In genomic region chr6:107530621-107531285, GRCm38 (mm10) we compare ENCODE assay signal across 8 mouse cellular contexts. TPM values are rescaled to one million over a fixed set of nuclear protein-coding genes. Genes with fewer than 3 reads are reported as not detected.
DNase-seq lines count a peak whose midpoint lies in the region; ATAC-seq lines count a peak whose summit lies in the region.

No protein-coding gene starts in this region.

- peaks cover 14% of the 10 kb centered on the region for H3K27me3 ChIP-seq in lung, embryonic 16.5 days (ENCODE audit: control insufficient read depth, insufficient read depth, low read depth, low read length)
- no peaks in the 10 kb centered on the region; the same call in 1 of the 2 replicates for H3K27me3 ChIP-seq in hindbrain, embryonic 10.5 days (ENCODE audit: insufficient read depth, poor library complexity, severe bottlenecking)
- no peaks in the 10 kb centered on the region for H3K27me3 ChIP-seq in midbrain, embryonic 13.5 days

- WGBS in lung, embryonic 16.5 days = 3% methylated on average over 15 of the region's 15 CpGs
- 1% methylated on average over 15 of the region's 15 CpGs for WGBS in hindbrain, embryonic 10.5 days
- WGBS in midbrain, embryonic 13.5 days = under 1% methylated on average over 15 of the region's 15 CpGs

- DNase-seq in lung, postnatal 25 days (ENCODE audit: low spot score) = no peak
- DNase-seq in cerebellum, postnatal 10 days = peak; percentile 66 to 69
- peak; percentile 60 for DNase-seq in hindbrain, embryonic 10.5 days (ENCODE audit: low spot score)
- DNase-seq in frontal cortex, postnatal 36 days (ENCODE audit: low spot score in 2 of 2) = no peak
- no peak for DNase-seq in left cerebral cortex, adult 11 months (ENCODE audit: low spot score)
- no peak for DNase-seq in gastrocnemius, postnatal 25 days

- H3K36me3 ChIP-seq in lung, embryonic 16.5 days (ENCODE audit: control insufficient read depth, insufficient read depth, low read length) = no peaks in the 10 kb centered on the region
- no peaks in the 10 kb centered on the region for H3K36me3 ChIP-seq in hindbrain, embryonic 10.5 days
- H3K36me3 ChIP-seq in midbrain, embryonic 13.5 days = no peaks in the 10 kb centered on the region

- peak overlapping the region; percentile 59 for H3K9ac ChIP-seq in lung, embryonic 16.5 days (ENCODE audit: low read length)
- H3K9ac ChIP-seq in midbrain, embryonic 13.5 days (replicated peaks) = peak overlapping the region; percentile 93

- H3K27ac ChIP-seq in lung, embryonic 16.5 days (ENCODE audit: low read length) = no peak overlapping the region
- H3K27ac ChIP-seq in hindbrain, embryonic 10.5 days = peak overlapping the region; percentile 95
- H3K27ac ChIP-seq in midbrain, embryonic 13.5 days = peak overlapping the region; percentile 94

- no peak for ATAC-seq in lung, embryonic 16.5 days (ENCODE audit: low read depth)
- ATAC-seq in midbrain, embryonic 13.5 days = peak; percentile 15; the same call in 1 of the 2 replicates

- H3K4me2 ChIP-seq in lung, embryonic 16.5 days (ENCODE audit: low read depth, low read length) = peak overlapping the region; percentile 97
- peak overlapping the region; percentile 61 for H3K4me2 ChIP-seq in midbrain, embryonic 13.5 days (replicated peaks)

- H3K9me3 ChIP-seq in lung, embryonic 16.5 days (ENCODE audit: control insufficient read depth, low read length) = no peaks in the 10 kb centered on the region
- H3K9me3 ChIP-seq in hindbrain, embryonic 10.5 days = no peaks in the 10 kb centered on the region
- no peaks in the 10 kb centered on the region for H3K9me3 ChIP-seq in midbrain, embryonic 13.5 days

- peak overlapping the region; percentile 62 for H3K4me3 ChIP-seq in lung, embryonic 16.5 days (ENCODE audit: low read length)
- peak overlapping the region; percentile 86 for H3K4me3 ChIP-seq in hindbrain, embryonic 10.5 days
- H3K4me3 ChIP-seq in midbrain, embryonic 13.5 days (replicated peaks) = peak overlapping the region; percentile 92

- H3K4me1 ChIP-seq in lung, embryonic 16.5 days (replicated peaks; ENCODE audit: control insufficient read depth, insufficient read depth, low read length) = peaks cover 2% of the 10 kb centered on the region; the same call in 1 of the 2 replicates
- peaks cover 51% of the 10 kb centered on the region for H3K4me1 ChIP-seq in hindbrain, embryonic 10.5 days (replicated peaks)
- peaks cover 40% of the 10 kb centered on the region for H3K4me1 ChIP-seq in midbrain, embryonic 13.5 days (replicated peaks)

RNA-seq across cellular contexts. Expression of gene Lrrn1, which starts 1.2 kb away (rescaled TPM):
- polyA plus RNA-seq in lung, embryonic 16.5 days (2015; fragmentation: Nextera tagmentation; extraction: Ambion mirVana) = 10.4 and 10.9 TPM in 2 replicates
- 94.0 and 125 TPM in 2 replicates for polyA plus RNA-seq in hindbrain, embryonic 10.5 days (2016; fragmentation: Nextera tagmentation; extraction: Ambion mirVana)
- 74.9 and 82.3 TPM in 2 replicates for polyA plus RNA-seq in midbrain, embryonic 13.5 days (2015; fragmentation: Nextera tagmentation; extraction: Ambion mirVana)
- 1 to 10 TPM; 6.8 to 8.3 TPM for total RNA-seq in gastrocnemius, postnatal 25 days (2021)

Comparison
In these comparisons a context has a peak if more than half of its experiments do, and no peak if none do; other contexts are left out.
1. DNase-seq: peak in cerebellum, postnatal 10 days (2 of 2) and hindbrain, embryonic 10.5 days (single experiment); none in lung, postnatal 25 days (single experiment), frontal cortex, postnatal 36 days (0 of 2), left cerebral cortex, adult 11 months (single experiment) and gastrocnemius, postnatal 25 days (single experiment).
2. Peak in every context shown above with its lines, with median percentiles within 50 percentile points of each other: H3K4me3 ChIP-seq.